Mouse (Mus musculus): ENCODE measurements around the gene 6430531B16Rik. TPM values are rescaled to one million over a fixed set of nuclear protein-coding genes. Genes with fewer than 3 reads are reported as not detected.

Gene 6430531B16Rik
- total and polyA plus RNA-seq, 3 experiments: 0.13 TPM; not detected in 2

GRCm38 (mm10) chr7:139940476-139941209 is 37.9 kb downstream of the 6430531B16Rik start:
- H3K4me3 ChIP-seq (ENCODE audit: control insufficient read depth in 1 of 2, insufficient read depth in 1 of 2, low read depth in 2 of 2, low read length in 2 of 2): no peak overlapping the region
- no peak for DNase-seq (ENCODE audit: low read depth, low spot score)
- no peaks in the 10 kb centered on the region for H3K36me3 ChIP-seq (ENCODE audit: control insufficient read depth in 1 of 2, insufficient read depth in 2 of 2, low read length in 2 of 2)
- H3K9me3 ChIP-seq (replicated peaks; ENCODE audit: insufficient read depth, low read length): no peaks in the 10 kb centered on the region
- H3K27ac ChIP-seq (ENCODE audit: control insufficient read depth, low read depth, low read length): no peak overlapping the region
- H3K4me1 ChIP-seq (ENCODE audit: control insufficient read depth in 1 of 2, insufficient read depth in 2 of 2, low read length in 2 of 2): no peaks in the 10 kb centered on the region
- H3K79me2 ChIP-seq (ENCODE audit: control insufficient read depth, insufficient read depth, low read length, poor library complexity): no peaks in the 10 kb centered on the region
- no peaks in the 10 kb centered on the region for H3K27me3 ChIP-seq (ENCODE audit: control insufficient read depth in 1 of 2, insufficient read depth in 2 of 2, low read length in 2 of 2)
- no peak overlapping the region for H3K9ac ChIP-seq (ENCODE audit: control insufficient read depth, low read depth, low read length, poor library complexity, severe bottlenecking)
- TF ChIP-seq EP300 (IDR thresholded peaks at IDR 0.05; ENCODE audit: low read depth in 1 of 2, low read length in 2 of 2): no peak
- no peak for TF ChIP-seq POLR2AphosphoS2 (IDR thresholded peaks at IDR 0.05; ENCODE audit: low read length)
- TF ChIP-seq GABPA (IDR thresholded peaks at IDR 0.05; ENCODE audit: low read depth, low read length): no peak
- TF ChIP-seq E2F4 (IDR thresholded peaks at IDR 0.05; ENCODE audit: borderline replicate concordance, low read depth, low read length): no peak
- no peak for TF ChIP-seq ZMIZ1 (IDR thresholded peaks at IDR 0.05; ENCODE audit: low read depth, low read length)
- no peak for TF ChIP-seq MAFK (IDR thresholded peaks at IDR 0.05; ENCODE audit: borderline replicate concordance, low read depth, low read length)
- no peak for TF ChIP-seq SIN3A (IDR thresholded peaks at IDR 0.05; ENCODE audit: low read length)
- TF ChIP-seq MXI1 (IDR thresholded peaks at IDR 0.05; ENCODE audit: low read depth, low read length): no peak
- no peak for TF ChIP-seq TCF12 (IDR thresholded peaks at IDR 0.05; ENCODE audit: low read depth, low read length)
- no peak for TF ChIP-seq POLR2A (IDR thresholded peaks at IDR 0.05; ENCODE audit: control insufficient read depth in 1 of 2, insufficient read depth in 1 of 2, low read depth in 1 of 2, low read length in 2 of 2, poor library complexity in 1 of 2)
- TF ChIP-seq SMC3 (IDR thresholded peaks at IDR 0.05; ENCODE audit: low read depth, low read length): no peak
- no peak for TF ChIP-seq NELFE (IDR thresholded peaks at IDR 0.05; ENCODE audit: low read depth, low read length)
- TF ChIP-seq CTCF (IDR thresholded peaks at IDR 0.05 in 2 of 3, conservative IDR thresholded peaks at IDR 0.05 in 1 of 3; ENCODE audit: control insufficient read depth in 1 of 3, insufficient read depth in 1 of 3, low read depth in 2 of 3, low read length in 3 of 3, poor library complexity in 1 of 3, severe bottlenecking in 1 of 3): no peak
- TF ChIP-seq CHD2 (IDR thresholded peaks at IDR 0.05; ENCODE audit: low read length): no peak
- TF ChIP-seq USF1 (IDR thresholded peaks at IDR 0.05; ENCODE audit: low read depth, low read length): no peak
- TF ChIP-seq POLR2AphosphoS5 (IDR thresholded peaks at IDR 0.05; ENCODE audit: borderline replicate concordance, low read depth, low read length): no peak
- no peak for TF ChIP-seq MAZ (IDR thresholded peaks at IDR 0.05; ENCODE audit: low read depth, low read length)
- no peak for TF ChIP-seq JUND (IDR thresholded peaks at IDR 0.05; ENCODE audit: low read depth, low read length)
- TF ChIP-seq ETS1 (IDR thresholded peaks at IDR 0.05; ENCODE audit: low read depth, low read length): no peak

GRCm38 (mm10) chr7:139937810-139938209 is 40.7 kb downstream of the 6430531B16Rik start:
- TF ChIP-seq USF2 (IDR thresholded peaks at IDR 0.05; ENCODE audit: borderline replicate concordance in 1 of 2, insufficient read depth in 1 of 2, low read depth in 1 of 2, low read length in 2 of 2) (no peak), CTCF (IDR thresholded peaks at IDR 0.05 in 2 of 3, conservative IDR thresholded peaks at IDR 0.05 in 1 of 3; ENCODE audit: control insufficient read depth in 1 of 3, insufficient read depth in 1 of 3, low read depth in 2 of 3, low read length in 3 of 3, poor library complexity in 1 of 3, severe bottlenecking in 1 of 3) (no peak), NELFE (IDR thresholded peaks at IDR 0.05; ENCODE audit: low read depth, low read length) (no peak), TBP (IDR thresholded peaks at IDR 0.05; ENCODE audit: low read depth, low read length) (no peak), TCF12 (IDR thresholded peaks at IDR 0.05; ENCODE audit: low read depth, low read length) (no peak), SIN3A (IDR thresholded peaks at IDR 0.05; ENCODE audit: low read length) (no peak), MAX (IDR thresholded peaks at IDR 0.05; ENCODE audit: low read length) (no peak)
- H3K9ac ChIP-seq (ENCODE audit: control insufficient read depth, low read depth, low read length, poor library complexity, severe bottlenecking): no peak overlapping the region

More at GRCm38 (mm10) chr7:139937810-139938209, 40.7 kb downstream of the 6430531B16Rik start:
- no peak for DNase-seq (ENCODE audit: low read depth, low spot score)
- Histone ChIP-seq H3K27me3 (ENCODE audit: control insufficient read depth in 1 of 2, insufficient read depth in 2 of 2, low read length in 2 of 2) (no peaks in the 10 kb centered on the region), H3K36me3 (ENCODE audit: control insufficient read depth in 1 of 2, insufficient read depth in 2 of 2, low read length in 2 of 2) (no peaks in the 10 kb centered on the region), H3K4me3 (ENCODE audit: control insufficient read depth in 1 of 2, insufficient read depth in 1 of 2, low read depth in 2 of 2, low read length in 2 of 2) (no peak overlapping the region), H3K4me1 (ENCODE audit: control insufficient read depth in 1 of 2, insufficient read depth in 2 of 2, low read length in 2 of 2) (no peaks in the 10 kb centered on the region), H3K79me2 (ENCODE audit: control insufficient read depth, insufficient read depth, low read length, poor library complexity) (no peaks in the 10 kb centered on the region), H3K9me3 (replicated peaks; ENCODE audit: insufficient read depth, low read length) (no peaks in the 10 kb centered on the region), H3K27ac (ENCODE audit: control insufficient read depth, low read depth, low read length) (no peak overlapping the region)
